Mouse (Mus musculus): ENCODE measurements at regions not wholly inside any gene's neighbourhood (a gene's known extent, or its start where the extent isn't known, plus 50 kb on each side); places are given as distances from the start of the nearest gene placed in this dataset.
"Not testable (repeated sequence)": the region's sequence is repeated elsewhere in the genome, so short reads cannot be mapped to it uniquely, and the experiment has no call there.

GRCm38 (mm10) chr13:10952923-10953322 lies 592.3 kb upstream of the Chrm3 start:
- ATAC-seq: no peak
- WGBS: 95% methylated on average over 3 of the region's 3 CpGs
- Histone ChIP-seq H3K9ac (no peak overlapping the region), H3K4me1 (no peaks in the 10 kb centered on the region), H3K27ac (no peak overlapping the region), H3K4me3 (no peak overlapping the region), H3K36me3 (ENCODE audit: poor library complexity, severe bottlenecking) (no peaks in the 10 kb centered on the region), H3K9me3 (replicated peaks) (no peaks in the 10 kb centered on the region), H3K27me3 (no peaks in the 10 kb centered on the region), H3K4me2 (no peak overlapping the region)

- H3K9me3 ChIP-seq (replicated peaks); H3K4me1 ChIP-seq; H3K27me3 ChIP-seq; H3K36me3 ChIP-seq (ENCODE audit: poor library complexity, severe bottlenecking); ATAC-seq; H3K4me2 ChIP-seq; H3K9ac ChIP-seq; H3K27ac ChIP-seq; H3K4me3 ChIP-seq: not testable (repeated sequence)
- 89% methylated on average over 7 of the region's 9 CpGs for WGBS
Observed at GRCm38 (mm10) chr13:10950658-10951057, 590.0 kb upstream of the Chrm3 start.

- Histone ChIP-seq H3K4me2 (no peak overlapping the region), H3K4me1 (peaks cover 10% of the 10 kb centered on the region; the same call in 1 of the 2 replicates), H3K9me3 (replicated peaks) (no peaks in the 10 kb centered on the region), H3K27me3 (no peaks in the 10 kb centered on the region), H3K9ac (no peak overlapping the region), H3K36me3 (ENCODE audit: poor library complexity, severe bottlenecking) (no peaks in the 10 kb centered on the region), H3K4me3 (no peak overlapping the region), H3K27ac (no peak overlapping the region)
- 82% methylated on average over 2 of the region's 2 CpGs for WGBS
- ATAC-seq: no peak
Observed at GRCm38 (mm10) chr13:10947398-10947797, 586.8 kb upstream of the Chrm3 start.

- H3K4me3 ChIP-seq: no peak overlapping the region
- H3K9ac ChIP-seq: no peak overlapping the region
- peak; percentile 59 for ATAC-seq
- 57% methylated on average over 4 of the region's 4 CpGs for WGBS
- no peaks in the 10 kb centered on the region for H3K9me3 ChIP-seq (replicated peaks)
- H3K4me2 ChIP-seq: no peak overlapping the region
- H3K4me1 ChIP-seq: peaks cover 10% of the 10 kb centered on the region; the same call in 1 of the 2 replicates
- H3K27me3 ChIP-seq: no peaks in the 10 kb centered on the region
- H3K27ac ChIP-seq: no peak overlapping the region
- H3K36me3 ChIP-seq (ENCODE audit: poor library complexity, severe bottlenecking): no peaks in the 10 kb centered on the region
Observed at GRCm38 (mm10) chr13:10943877-10944276, 583.2 kb upstream of the Chrm3 start.

- no peaks in the 10 kb centered on the region for H3K27me3 ChIP-seq
- peaks cover 10% of the 10 kb centered on the region; the same call in 1 of the 2 replicates for H3K4me1 ChIP-seq
- no peak overlapping the region for H3K4me2 ChIP-seq
- no peak overlapping the region for H3K27ac ChIP-seq
- no peaks in the 10 kb centered on the region for H3K36me3 ChIP-seq (ENCODE audit: poor library complexity, severe bottlenecking)
- no peak overlapping the region for H3K9ac ChIP-seq
- WGBS: 48% methylated on average over 4 of the region's 4 CpGs
- ATAC-seq: peak; percentile 55; the same call in 1 of the 2 replicates
- H3K9me3 ChIP-seq (replicated peaks): no peaks in the 10 kb centered on the region
- no peak overlapping the region for H3K4me3 ChIP-seq
Observed at GRCm38 (mm10) chr13:10942031-10942655, 581.5 kb upstream of the Chrm3 start.

- Histone ChIP-seq H3K4me1 (0 out of 2 replicates have a peak, but pooled peaks cover 1% of the 10 kb centered on the region), H3K4me2 (no peak overlapping the region), H3K27ac (no peak overlapping the region), H3K9ac (no peak overlapping the region), H3K36me3 (ENCODE audit: poor library complexity, severe bottlenecking) (no peaks in the 10 kb centered on the region), H3K9me3 (replicated peaks) (no peaks in the 10 kb centered on the region), H3K27me3 (no peaks in the 10 kb centered on the region), H3K4me3 (no peak overlapping the region)
- ATAC-seq: no peak
- 88% methylated on average over 2 of the region's 2 CpGs for WGBS
Observed at GRCm38 (mm10) chr13:10938233-10938632, 577.6 kb upstream of the Chrm3 start.

GRCm38 (mm10) chr13:10930741-10931140 lies 570.1 kb upstream of the Chrm3 start:
- H3K4me1 ChIP-seq: no peaks in the 10 kb centered on the region
- no peak overlapping the region for H3K4me2 ChIP-seq
- WGBS: 89% methylated on average over 3 of the region's 3 CpGs
- no peaks in the 10 kb centered on the region for H3K27me3 ChIP-seq
- H3K4me3 ChIP-seq: no peak overlapping the region
- ATAC-seq: no peak
- H3K9ac ChIP-seq: no peak overlapping the region
- H3K9me3 ChIP-seq (replicated peaks): no peaks in the 10 kb centered on the region
- H3K27ac ChIP-seq: no peak overlapping the region
- no peaks in the 10 kb centered on the region for H3K36me3 ChIP-seq (ENCODE audit: poor library complexity, severe bottlenecking)

- Histone ChIP-seq H3K4me2 (no peak overlapping the region), H3K36me3 (ENCODE audit: poor library complexity, severe bottlenecking) (no peaks in the 10 kb centered on the region), H3K4me1 (no peaks in the 10 kb centered on the region), H3K27me3 (no peaks in the 10 kb centered on the region), H3K9me3 (replicated peaks) (no peaks in the 10 kb centered on the region), H3K27ac (no peak overlapping the region), H3K4me3 (no peak overlapping the region), H3K9ac (no peak overlapping the region)
- ATAC-seq: 0 out of 2 replicates have a peak, but pooled peaks have one; percentile 8
Observed at GRCm38 (mm10) chr13:10914377-10914776, 553.7 kb upstream of the Chrm3 start.

- Histone ChIP-seq H3K4me3 (no peak overlapping the region), H3K9ac (no peak overlapping the region), H3K27me3 (no peaks in the 10 kb centered on the region), H3K4me1 (no peaks in the 10 kb centered on the region), H3K9me3 (replicated peaks) (no peaks in the 10 kb centered on the region), H3K27ac (no peak overlapping the region), H3K36me3 (ENCODE audit: poor library complexity, severe bottlenecking) (no peaks in the 10 kb centered on the region), H3K4me2 (no peak overlapping the region)
- ATAC-seq: no peak
- 50% methylated on average over 2 of the region's 2 CpGs for WGBS
Observed at GRCm38 (mm10) chr13:10909122-10909751, 548.6 kb upstream of the Chrm3 start.

GRCm38 (mm10) chr13:10867864-10868263 lies 507.2 kb upstream of the Chrm3 start:
- Histone ChIP-seq H3K4me3 (no peak overlapping the region), H3K4me1 (no peaks in the 10 kb centered on the region), H3K27ac (no peak overlapping the region), H3K27me3 (no peaks in the 10 kb centered on the region), H3K9ac (no peak overlapping the region), H3K36me3 (ENCODE audit: poor library complexity, severe bottlenecking) (no peaks in the 10 kb centered on the region), H3K4me2 (no peak overlapping the region), H3K9me3 (replicated peaks) (no peaks in the 10 kb centered on the region)
- no peak for ATAC-seq
- WGBS: 59% methylated on average over 2 of the region's 2 CpGs

GRCm38 (mm10) chr13:10855947-10856561 lies 495.4 kb upstream of the Chrm3 start:
- H3K9ac ChIP-seq; H3K27me3 ChIP-seq; H3K27ac ChIP-seq; H3K9me3 ChIP-seq (replicated peaks); ATAC-seq; H3K4me2 ChIP-seq; H3K4me3 ChIP-seq; H3K4me1 ChIP-seq; H3K36me3 ChIP-seq (ENCODE audit: poor library complexity, severe bottlenecking): not testable (repeated sequence)
- WGBS: 94% methylated on average over 9 of the region's 9 CpGs

- H3K4me3 ChIP-seq: no peak overlapping the region
- H3K9ac ChIP-seq: no peak overlapping the region
- no peak overlapping the region for H3K4me2 ChIP-seq
- peak; percentile 50; the same call in 1 of the 2 replicates for ATAC-seq
- no peak overlapping the region for H3K27ac ChIP-seq
- H3K9me3 ChIP-seq (replicated peaks): no peaks in the 10 kb centered on the region
- H3K36me3 ChIP-seq (ENCODE audit: poor library complexity, severe bottlenecking): no peaks in the 10 kb centered on the region
- no peaks in the 10 kb centered on the region for H3K27me3 ChIP-seq
- WGBS: 59% methylated on average over 5 of the region's 5 CpGs
- no peaks in the 10 kb centered on the region for H3K4me1 ChIP-seq
Observed at GRCm38 (mm10) chr13:10845212-10845611, 484.6 kb upstream of the Chrm3 start.

Data from forebrain, embryonic 13.5 days (tissue).